Mouse (Mus musculus): ENCODE results near the gene Cfhr2.
"Not testable (repeated sequence)": the region's sequence is repeated elsewhere in the genome, so short reads cannot be mapped to it uniquely, and the experiment has no call there.

Gene Cfhr2

GRCm38 (mm10) chr1:139858548-139858947, at the start of gene Cfhr2:
TSS of gene Cfhr2 (minus strand) at chr1:139858702.
- DNase-seq (ENCODE audit: low spot score): no peak

GRCm38 (mm10) chr1:139863751-139864150, 5.2 kb upstream of the Cfhr2 start:
- DNase-seq (ENCODE audit: low spot score): no peak

- DNase-seq (ENCODE audit: low spot score): no peak
These were observed 1.7 kb upstream of the Cfhr2 start for GRCm38 (mm10) chr1:139860176-139860575.

- no peak for DNase-seq (ENCODE audit: low spot score)
These were observed 18.8 kb downstream of the Cfhr2 start for GRCm38 (mm10) chr1:139839699-139840098.

GRCm38 (mm10) chr1:139839290-139839689, 19.2 kb downstream of the Cfhr2 start:
- DNase-seq (ENCODE audit: low spot score): no peak

GRCm38 (mm10) chr1:139808594-139808993, 49.9 kb downstream of the Cfhr2 start:
- no peak for DNase-seq (ENCODE audit: low spot score)

GRCm38 (mm10) chr1:139781143-139781542, 77.4 kb downstream of the Cfhr2 start, which contains the start of gene Gm4788:
TSS of gene Gm4788 (minus strand) at chr1:139781243.
- DNase-seq (ENCODE audit: low spot score): no peak

- not testable (repeated sequence) for DNase-seq (ENCODE audit: low spot score)
These were observed 88.6 kb downstream of the Cfhr2 start for GRCm38 (mm10) chr1:139769913-139770312.
